Mouse (Mus musculus): Measurements from ENCODE around the gene Ugt2b36. TPM values are rescaled to one million over a fixed set of nuclear protein-coding genes. Genes with fewer than 3 reads are reported as not detected.
"Not testable (repeated sequence)": the region's sequence is repeated elsewhere in the genome, so short reads cannot be mapped to it uniquely, and the experiment has no call there.

Gene Ugt2b36
- not detected in 2 replicates for polyA plus RNA-seq (2015; fragmentation: Nextera tagmentation; extraction: Ambion mirVana)

DNA sequence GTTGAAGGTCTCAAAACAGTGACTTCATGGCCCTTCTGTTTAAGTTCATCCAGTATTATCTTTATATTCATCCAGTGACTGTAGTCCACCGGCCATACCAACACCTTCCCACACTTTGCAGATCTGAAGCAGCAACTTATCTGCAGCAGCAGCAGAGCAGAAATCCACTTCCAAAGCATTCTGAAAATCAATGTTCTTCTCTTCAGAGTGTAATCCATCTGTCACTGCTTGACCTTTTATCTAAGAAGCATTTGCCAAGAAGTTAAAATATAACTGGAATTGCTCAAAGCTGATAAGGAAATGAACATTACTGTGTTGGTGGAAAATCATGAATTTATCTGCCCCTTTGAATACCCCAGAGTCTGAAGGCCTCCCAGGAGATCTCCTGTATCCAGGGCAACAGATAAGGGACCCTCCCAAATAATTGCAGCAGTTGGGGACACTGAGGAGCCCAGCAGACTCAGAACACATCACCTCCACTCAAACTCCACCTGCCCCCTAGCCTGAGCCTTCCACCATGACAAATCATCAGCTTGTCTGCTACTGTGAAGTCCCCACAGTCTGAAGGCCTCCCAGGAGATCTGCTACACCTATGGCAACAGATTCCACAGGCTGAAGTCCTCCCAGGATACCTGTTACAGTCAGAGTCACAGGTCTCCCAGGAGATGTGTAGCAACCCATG lies at the start of gene Ugt2b36:
Gene Ugt2b36, minus strand, starts transcription at position 210 of the 682 bp plus-strand sequence.
- WGBS = 89% methylated on average over 1 of the region's 1 CpGs
- Histone ChIP-seq H3K9me3 (ENCODE audit: control insufficient read depth, low read length) (no peaks in the 10 kb centered on the region), H3K9ac (replicated peaks; ENCODE audit: low read depth, low read length) (no peak within 1 kb of the TSS), H3K4me2 (ENCODE audit: low read length) (no peak within 1 kb of the TSS), H3K27ac (ENCODE audit: low read length) (no peak within 1 kb of the TSS), H3K36me3 (ENCODE audit: control insufficient read depth, insufficient read depth) (no peaks in the 10 kb centered on the region), H3K4me1 (replicated peaks; ENCODE audit: control insufficient read depth, insufficient read depth, low read length) (no peaks in the 10 kb centered on the region), H3K27me3 (replicated peaks; ENCODE audit: control insufficient read depth, insufficient read depth, low read length) (no peaks in the 10 kb centered on the region), H3K4me3 (replicated peaks; ENCODE audit: low read length) (no peak within 1 kb of the TSS)
- ATAC-seq = no peak

DNA sequence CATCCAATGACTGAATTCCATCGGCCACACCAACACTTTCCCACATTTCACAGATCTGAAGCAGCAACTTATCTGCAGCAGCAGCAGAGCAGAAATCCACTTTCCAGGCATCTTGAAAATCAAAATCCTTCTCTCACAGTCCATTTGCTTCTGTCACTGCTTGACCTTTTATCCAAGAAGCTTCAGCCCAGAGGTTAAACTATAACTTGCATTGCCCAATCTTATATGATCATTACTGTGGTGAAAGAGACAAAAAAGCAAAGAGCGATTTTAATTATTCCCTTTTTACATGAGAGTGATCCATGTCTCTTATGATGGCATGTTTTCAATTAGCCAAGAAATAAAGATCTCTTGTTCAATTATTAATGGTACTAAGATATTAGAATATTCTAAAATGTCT lies 47.8 kb upstream of the Ugt2b36 start, which contains the start of gene Ugt2b5:
Gene Ugt2b5, minus strand, starts transcription at position 123 of the 400 bp plus-strand sequence.
- H3K9me3 ChIP-seq (ENCODE audit: control insufficient read depth, low read length); H3K27me3 ChIP-seq (replicated peaks; ENCODE audit: control insufficient read depth, insufficient read depth, low read length); H3K4me2 ChIP-seq (ENCODE audit: low read length); ATAC-seq; H3K27ac ChIP-seq (ENCODE audit: low read length); H3K4me3 ChIP-seq (replicated peaks; ENCODE audit: low read length); H3K9ac ChIP-seq (replicated peaks; ENCODE audit: low read depth, low read length); H3K4me1 ChIP-seq (replicated peaks; ENCODE audit: control insufficient read depth, insufficient read depth, low read length); H3K36me3 ChIP-seq (ENCODE audit: control insufficient read depth, insufficient read depth): not testable (repeated sequence)
- WGBS = 100% methylated on average over 1 of the region's 2 CpGs

DNA sequence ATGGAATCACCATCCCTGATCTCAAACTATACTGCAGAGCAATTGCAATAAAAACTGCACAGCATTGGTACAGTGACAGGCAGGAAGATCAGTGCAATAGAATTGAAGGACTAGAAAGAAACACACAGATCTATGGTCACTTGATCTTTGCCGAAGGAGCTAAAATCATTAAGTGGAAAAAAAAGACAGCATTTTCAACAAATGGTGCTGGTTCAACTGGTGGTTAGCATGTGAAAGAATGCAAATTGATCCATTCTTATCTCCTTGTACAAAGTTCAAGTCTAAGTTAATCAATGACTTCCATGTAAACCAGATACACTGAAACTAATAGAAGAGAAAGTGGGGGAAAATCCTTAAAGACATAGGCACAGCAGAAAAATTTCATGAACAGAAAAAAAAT lies 11.3 kb upstream of the Ugt2b36 start:
- not testable (repeated sequence) for H3K4me1 ChIP-seq (replicated peaks; ENCODE audit: control insufficient read depth, insufficient read depth, low read length); H3K36me3 ChIP-seq (ENCODE audit: control insufficient read depth, insufficient read depth); H3K27ac ChIP-seq (ENCODE audit: low read length); H3K27me3 ChIP-seq (replicated peaks; ENCODE audit: control insufficient read depth, insufficient read depth, low read length); ATAC-seq; H3K4me2 ChIP-seq (ENCODE audit: low read length); H3K9ac ChIP-seq (replicated peaks; ENCODE audit: low read depth, low read length); H3K9me3 ChIP-seq (ENCODE audit: control insufficient read depth, low read length); H3K4me3 ChIP-seq (replicated peaks; ENCODE audit: low read length)
- 95% methylated on average over 1 of the region's 1 CpGs for WGBS

DNA sequence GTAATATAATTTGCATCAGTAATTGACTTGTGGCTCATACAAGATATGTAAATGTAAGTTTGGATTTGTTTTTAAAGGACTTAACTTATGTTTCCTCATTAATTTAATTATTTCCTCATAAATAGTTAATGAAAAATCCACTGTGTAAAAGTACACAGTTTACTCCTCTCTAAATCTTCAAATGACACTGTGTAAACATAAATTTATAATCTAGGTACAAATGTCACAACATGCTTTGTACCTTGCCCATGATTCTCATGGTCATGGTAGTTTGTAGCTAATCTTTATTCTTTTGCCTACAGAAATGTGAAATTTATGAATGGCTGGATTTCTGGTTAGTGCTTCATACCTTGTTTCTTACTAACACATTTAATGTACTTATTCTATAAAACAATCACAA lies 1.2 kb downstream of the Ugt2b36 start:
- H3K4me3 ChIP-seq (replicated peaks; ENCODE audit: low read length) = no peak overlapping the region
- no peak overlapping the region for H3K9ac ChIP-seq (replicated peaks; ENCODE audit: low read depth, low read length)
- no peaks in the 10 kb centered on the region for H3K9me3 ChIP-seq (ENCODE audit: control insufficient read depth, low read length)
- ATAC-seq = no peak
- no peaks in the 10 kb centered on the region for H3K4me1 ChIP-seq (replicated peaks; ENCODE audit: control insufficient read depth, insufficient read depth, low read length)
- H3K27me3 ChIP-seq (replicated peaks; ENCODE audit: control insufficient read depth, insufficient read depth, low read length) = no peaks in the 10 kb centered on the region
- no peak overlapping the region for H3K4me2 ChIP-seq (ENCODE audit: low read length)
- H3K36me3 ChIP-seq (ENCODE audit: control insufficient read depth, insufficient read depth) = no peaks in the 10 kb centered on the region
- H3K27ac ChIP-seq (ENCODE audit: low read length) = no peak overlapping the region

DNA sequence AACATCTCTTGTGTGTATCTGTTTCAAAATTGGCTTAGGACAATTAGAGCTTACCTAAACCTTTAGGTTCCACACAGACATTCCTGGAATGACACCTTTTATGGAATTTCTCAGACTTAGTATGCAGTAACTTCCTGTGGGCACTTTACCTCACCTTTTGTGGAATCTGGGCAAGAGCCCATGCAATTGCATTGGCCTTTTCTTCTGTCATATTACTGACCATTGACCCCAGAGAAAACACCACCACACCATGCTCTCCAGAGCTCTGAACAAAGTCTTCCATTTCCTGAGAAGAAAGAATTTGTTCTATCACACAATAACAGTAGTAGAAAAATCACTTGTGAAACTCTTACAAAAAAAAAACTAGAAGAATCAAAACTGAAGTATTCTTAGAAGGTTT lies 3.1 kb downstream of the Ugt2b36 start:
- Histone ChIP-seq H3K36me3 (ENCODE audit: control insufficient read depth, insufficient read depth) (no peaks in the 10 kb centered on the region), H3K4me3 (replicated peaks; ENCODE audit: low read length) (no peak overlapping the region), H3K9ac (replicated peaks; ENCODE audit: low read depth, low read length) (no peak overlapping the region), H3K4me2 (ENCODE audit: low read length) (no peak overlapping the region), H3K27me3 (replicated peaks; ENCODE audit: control insufficient read depth, insufficient read depth, low read length) (no peaks in the 10 kb centered on the region), H3K9me3 (ENCODE audit: control insufficient read depth, low read length) (no peaks in the 10 kb centered on the region), H3K27ac (ENCODE audit: low read length) (no peak overlapping the region), H3K4me1 (replicated peaks; ENCODE audit: control insufficient read depth, insufficient read depth, low read length) (no peaks in the 10 kb centered on the region)
- ATAC-seq = no peak

DNA sequence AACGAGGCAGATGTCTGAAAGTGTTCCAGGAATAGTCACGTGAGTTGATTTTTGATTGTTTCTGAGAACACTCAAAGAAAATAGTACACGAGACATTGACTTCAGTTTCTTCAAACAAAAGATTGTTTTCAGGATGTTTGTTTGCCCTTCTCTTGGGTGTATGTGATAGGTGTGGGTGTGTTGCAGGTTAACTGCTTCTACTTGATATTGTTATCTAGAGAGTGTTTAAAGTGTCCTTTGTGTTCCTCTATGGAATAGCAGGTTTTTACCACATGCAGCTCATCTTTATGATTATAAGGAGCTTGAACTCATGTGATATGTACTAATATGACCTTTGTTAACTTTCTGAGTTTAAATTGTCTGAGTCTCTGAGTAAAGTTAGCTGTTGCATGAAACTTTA lies 6.1 kb downstream of the Ugt2b36 start:
- Histone ChIP-seq H3K4me1 (replicated peaks; ENCODE audit: control insufficient read depth, insufficient read depth, low read length) (no peaks in the 10 kb centered on the region), H3K4me3 (replicated peaks; ENCODE audit: low read length) (no peak overlapping the region), H3K9ac (replicated peaks; ENCODE audit: low read depth, low read length) (no peak overlapping the region), H3K4me2 (ENCODE audit: low read length) (no peak overlapping the region), H3K36me3 (ENCODE audit: control insufficient read depth, insufficient read depth) (no peaks in the 10 kb centered on the region), H3K27me3 (replicated peaks; ENCODE audit: control insufficient read depth, insufficient read depth, low read length) (no peaks in the 10 kb centered on the region), H3K27ac (ENCODE audit: low read length) (no peak overlapping the region), H3K9me3 (ENCODE audit: control insufficient read depth, low read length) (no peaks in the 10 kb centered on the region)
- ATAC-seq = no peak
- 77% methylated on average over 3 of the region's 3 CpGs for WGBS

DNA sequence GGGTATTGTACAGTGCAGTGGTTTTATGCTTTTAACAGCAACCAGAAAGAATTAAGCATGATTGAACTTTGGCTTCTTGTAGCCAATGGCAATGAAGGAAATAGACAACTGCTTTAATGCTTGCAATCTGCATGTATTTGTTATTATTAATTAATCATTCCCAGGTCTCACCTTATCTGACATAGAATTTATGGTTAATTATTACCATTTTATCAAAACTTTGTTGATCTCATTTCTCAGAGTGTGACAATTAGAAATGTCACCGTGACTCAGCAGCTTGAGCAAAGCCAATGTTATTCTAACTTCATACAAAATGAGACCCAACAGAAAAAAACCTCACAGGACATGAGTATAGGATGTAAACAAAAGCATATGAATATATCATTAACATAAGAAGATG lies 61.7 kb downstream of the Ugt2b36 start:
- ATAC-seq = no peak
- H3K36me3 ChIP-seq (ENCODE audit: control insufficient read depth, insufficient read depth) = no peaks in the 10 kb centered on the region
- no peaks in the 10 kb centered on the region for H3K27me3 ChIP-seq (replicated peaks; ENCODE audit: control insufficient read depth, insufficient read depth, low read length)
- H3K9me3 ChIP-seq (ENCODE audit: control insufficient read depth, low read length) = no peaks in the 10 kb centered on the region
- no peak overlapping the region for H3K27ac ChIP-seq (ENCODE audit: low read length)
- no peak overlapping the region for H3K4me2 ChIP-seq (ENCODE audit: low read length)
- no peak overlapping the region for H3K9ac ChIP-seq (replicated peaks; ENCODE audit: low read depth, low read length)
- 85% methylated on average over 1 of the region's 1 CpGs for WGBS
- no peak overlapping the region for H3K4me3 ChIP-seq (replicated peaks; ENCODE audit: low read length)
- no peaks in the 10 kb centered on the region for H3K4me1 ChIP-seq (replicated peaks; ENCODE audit: control insufficient read depth, insufficient read depth, low read length)

DNA sequence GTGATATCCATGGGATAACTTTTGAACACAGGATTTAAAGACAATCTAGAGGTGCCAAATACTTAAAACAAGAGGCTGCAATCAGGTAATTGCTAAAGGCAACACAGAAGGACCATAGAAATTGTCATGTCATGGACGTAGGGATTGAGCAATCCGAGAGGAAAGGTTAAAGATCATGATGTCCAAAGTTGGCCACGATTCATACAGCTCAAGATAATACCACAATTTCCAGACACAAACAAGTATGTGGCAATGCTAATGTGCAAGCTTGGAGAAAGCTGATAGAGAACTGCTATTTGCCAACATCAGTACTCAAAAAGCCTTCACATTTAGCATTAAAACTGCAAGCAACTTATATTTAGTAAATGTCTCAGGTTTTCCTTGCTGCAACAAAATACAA lies 65.0 kb downstream of the Ugt2b36 start:
- Histone ChIP-seq H3K27ac (ENCODE audit: low read length) (no peak overlapping the region), H3K9ac (replicated peaks; ENCODE audit: low read depth, low read length) (no peak overlapping the region), H3K4me3 (replicated peaks; ENCODE audit: low read length) (no peak overlapping the region), H3K4me2 (ENCODE audit: low read length) (no peak overlapping the region), H3K4me1 (replicated peaks; ENCODE audit: control insufficient read depth, insufficient read depth, low read length) (no peaks in the 10 kb centered on the region), H3K9me3 (ENCODE audit: control insufficient read depth, low read length) (no peaks in the 10 kb centered on the region), H3K36me3 (ENCODE audit: control insufficient read depth, insufficient read depth) (no peaks in the 10 kb centered on the region), H3K27me3 (replicated peaks; ENCODE audit: control insufficient read depth, insufficient read depth, low read length) (no peaks in the 10 kb centered on the region)
- 79% methylated on average over 3 of the region's 3 CpGs for WGBS
- ATAC-seq = no peak
